Mouse (Mus musculus): ENCODE measurements around the gene Arhgef28.

Gene Arhgef28

GRCm38 (mm10) chr13:97966077-97966476, 240.2 kb downstream of the Arhgef28 start:
- no peak for DNase-seq (ENCODE audit: low read depth, low spot score)

GRCm38 (mm10) chr13:97964892-97965424, 241.3 kb downstream of the Arhgef28 start:
- DNase-seq (ENCODE audit: low read depth, low spot score) = no peak

- DNase-seq (ENCODE audit: low read depth, low spot score) = no peak
These were observed 246.1 kb downstream of the Arhgef28 start for GRCm38 (mm10) chr13:97960142-97960541.

GRCm38 (mm10) chr13:97959394-97959888, 246.8 kb downstream of the Arhgef28 start:
- DNase-seq (ENCODE audit: low read depth, low spot score) = no peak

- no peak for DNase-seq (ENCODE audit: low read depth, low spot score)
These were observed 250.5 kb downstream of the Arhgef28 start for GRCm38 (mm10) chr13:97955759-97956158.

GRCm38 (mm10) chr13:97954956-97955496, 251.2 kb downstream of the Arhgef28 start:
- DNase-seq (ENCODE audit: low read depth, low spot score) = no peak

- no peak for DNase-seq (ENCODE audit: low read depth, low spot score)
These were observed 252.2 kb downstream of the Arhgef28 start for GRCm38 (mm10) chr13:97954051-97954450.

GRCm38 (mm10) chr13:97953526-97953925, 252.7 kb downstream of the Arhgef28 start:
- no peak for DNase-seq (ENCODE audit: low read depth, low spot score)

GRCm38 (mm10) chr13:97948856-97949255, 257.4 kb downstream of the Arhgef28 start:
- DNase-seq (ENCODE audit: low read depth, low spot score) = no peak

- DNase-seq (ENCODE audit: low read depth, low spot score) = no peak
These were observed 258.6 kb downstream of the Arhgef28 start for GRCm38 (mm10) chr13:97947598-97947997.

GRCm38 (mm10) chr13:97946422-97946821, 259.8 kb downstream of the Arhgef28 start:
- no peak for DNase-seq (ENCODE audit: low read depth, low spot score)

GRCm38 (mm10) chr13:97941909-97942680, 264.1 kb downstream of the Arhgef28 start:
- no peak for DNase-seq (ENCODE audit: low read depth, low spot score)

GRCm38 (mm10) chr13:97941099-97941498, 265.1 kb downstream of the Arhgef28 start:
- DNase-seq (ENCODE audit: low read depth, low spot score) = no peak

GRCm38 (mm10) chr13:97939433-97940160, 266.6 kb downstream of the Arhgef28 start:
- no peak for DNase-seq (ENCODE audit: low read depth, low spot score)

GRCm38 (mm10) chr13:97938596-97939297, 267.5 kb downstream of the Arhgef28 start:
- peak; percentile 61 for DNase-seq (ENCODE audit: low read depth, low spot score)

GRCm38 (mm10) chr13:97937919-97938318, 268.3 kb downstream of the Arhgef28 start:
- no peak for DNase-seq (ENCODE audit: low read depth, low spot score)

- no peak for DNase-seq (ENCODE audit: low read depth, low spot score)
These were observed 278.1 kb downstream of the Arhgef28 start for GRCm38 (mm10) chr13:97928135-97928497.

GRCm38 (mm10) chr13:97927376-97928134, 278.7 kb downstream of the Arhgef28 start:
- no peak for DNase-seq (ENCODE audit: low read depth, low spot score)

GRCm38 (mm10) chr13:97926371-97926770, 279.9 kb downstream of the Arhgef28 start:
- DNase-seq (ENCODE audit: low read depth, low spot score) = no peak

- DNase-seq (ENCODE audit: low read depth, low spot score) = no peak
These were observed 283.2 kb downstream of the Arhgef28 start for GRCm38 (mm10) chr13:97923009-97923408.

- no peak for DNase-seq (ENCODE audit: low read depth, low spot score)
These were observed 286.6 kb downstream of the Arhgef28 start for GRCm38 (mm10) chr13:97919590-97919989.

Data from WW6 (cell line).